Mouse (Mus musculus): Measurements from ENCODE around the gene Smoc2.

- TF ChIP-seq POLR2A (IDR thresholded peaks at IDR 0.05; ENCODE audit: borderline replicate concordance, insufficient read depth, low read length) (no peak), CTCF (IDR thresholded peaks at IDR 0.05; ENCODE audit: borderline replicate concordance, insufficient read depth, low read depth, low read length) (no peak)
Observed at GRCm38 (mm10) chr17:14353219-14354079, 74.1 kb downstream of the Smoc2 start.
